Mouse (Mus musculus) urinary bladder, postnatal 36 days (tissue): ENCODE results near the gene Ubr4.
"Not testable (repeated sequence)": the region's sequence is repeated elsewhere in the genome, so short reads cannot be mapped to it uniquely, and the experiment has no call there.

Experiments
- DNase-seq, 2 experiments: peaks; one replicate each; pipeline ENCODE4 v3.0.0; 2022; ENCODE audit warnings: low spot score in 2 of 2, mixed read lengths in 1 of 2

The Ubr4 gene

DNA sequence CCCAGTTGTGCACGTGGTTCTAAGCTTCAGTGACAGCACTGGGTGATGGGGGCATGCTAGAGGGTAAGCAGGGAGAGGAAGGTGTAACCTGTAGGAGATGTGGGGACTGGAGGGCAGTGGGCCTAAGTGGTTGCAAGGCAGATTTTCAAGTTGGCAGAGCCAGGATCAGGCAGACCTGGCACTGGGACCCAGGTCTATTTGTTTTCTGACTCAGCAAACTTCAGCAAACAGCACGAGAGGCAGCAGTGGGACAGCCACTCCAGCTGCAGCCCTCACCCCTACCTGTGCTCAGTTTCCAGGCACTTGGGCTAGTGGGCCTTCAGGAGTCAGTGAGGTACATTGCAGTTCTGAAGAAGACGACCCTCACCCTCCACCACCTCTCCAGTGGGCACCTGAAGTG, 4.8 kb downstream of the Ubr4 start:
- DNase-seq: no peak

DNA sequence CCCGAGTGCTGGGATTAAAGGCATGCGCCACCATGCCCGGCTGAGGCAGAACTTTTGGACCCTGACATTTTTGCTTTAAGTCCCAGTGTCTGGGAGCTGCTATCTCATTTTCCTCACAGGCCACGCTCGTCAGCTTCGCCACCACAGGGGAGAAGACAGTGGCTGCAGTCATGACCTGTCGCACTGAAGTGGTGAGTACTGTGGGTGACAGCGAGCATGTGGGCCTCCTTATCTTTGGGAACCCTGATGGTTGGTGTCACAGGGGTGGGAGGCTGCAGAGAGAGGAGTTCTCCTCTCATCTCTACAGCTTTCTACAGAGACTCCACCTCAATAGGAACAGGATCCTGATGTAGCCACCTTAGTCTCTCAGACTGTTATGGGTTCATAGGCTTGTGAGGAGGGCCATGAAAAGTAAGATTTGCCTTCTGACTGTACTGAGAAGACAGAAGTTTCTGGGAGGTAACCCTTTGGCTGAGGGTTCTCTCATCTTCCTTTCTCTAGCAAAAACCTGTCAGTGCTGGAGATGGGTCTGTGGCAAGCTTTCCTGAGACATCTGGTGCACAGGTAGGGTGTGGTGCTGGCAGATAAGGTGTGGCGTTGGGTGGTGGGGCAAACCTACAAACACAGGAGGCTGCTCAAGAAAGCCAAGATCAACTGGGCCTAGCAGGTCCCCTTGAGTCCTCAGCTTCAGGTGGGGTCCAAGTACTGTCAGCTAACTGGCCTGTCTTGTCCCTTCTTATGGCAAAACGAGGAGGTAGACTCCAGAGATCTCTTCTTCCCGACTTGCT, 8.5 kb downstream of the Ubr4 start:
- no peak for DNase-seq

DNA sequence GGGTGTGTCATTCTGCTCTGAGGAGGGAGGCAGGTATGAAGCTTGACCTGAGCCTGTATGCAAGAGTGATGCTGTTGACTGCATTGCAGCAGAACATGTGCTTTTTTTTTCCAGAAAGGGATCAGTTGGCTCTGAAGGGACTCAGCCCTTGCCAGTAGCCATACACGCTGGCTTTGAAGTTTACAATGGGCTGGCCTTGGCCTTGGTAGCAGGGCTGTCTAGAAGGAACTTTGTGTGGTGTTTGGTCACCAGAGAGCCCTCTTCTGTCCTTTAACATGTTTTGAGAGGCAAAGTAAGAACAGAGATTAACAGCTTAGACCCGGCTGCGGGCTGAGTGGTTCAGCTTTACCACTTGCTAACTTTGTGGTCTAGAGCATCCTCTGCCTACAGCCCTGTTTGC, 14.9 kb downstream of the Ubr4 start:
- no peak for DNase-seq

DNA sequence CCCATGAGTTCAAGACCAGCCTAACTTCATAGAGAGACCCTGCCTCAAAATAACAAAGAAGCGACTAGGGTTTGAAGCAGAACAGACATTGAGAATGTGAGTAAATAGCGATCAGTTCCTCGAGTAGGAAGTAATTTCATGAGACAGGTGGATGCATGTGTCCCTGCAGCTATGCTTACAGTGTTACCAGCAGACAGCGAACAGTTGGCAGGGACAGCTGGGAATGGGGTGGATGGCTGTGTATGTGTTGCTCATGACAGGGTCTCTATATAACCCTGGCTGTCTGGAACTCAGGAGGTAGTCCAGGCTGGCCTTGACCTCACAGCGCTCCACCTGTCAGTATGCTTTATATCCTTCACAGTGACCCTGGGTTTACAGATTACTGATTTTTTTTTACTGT, 15.6 kb downstream of the Ubr4 start:
- no peak for DNase-seq

DNA sequence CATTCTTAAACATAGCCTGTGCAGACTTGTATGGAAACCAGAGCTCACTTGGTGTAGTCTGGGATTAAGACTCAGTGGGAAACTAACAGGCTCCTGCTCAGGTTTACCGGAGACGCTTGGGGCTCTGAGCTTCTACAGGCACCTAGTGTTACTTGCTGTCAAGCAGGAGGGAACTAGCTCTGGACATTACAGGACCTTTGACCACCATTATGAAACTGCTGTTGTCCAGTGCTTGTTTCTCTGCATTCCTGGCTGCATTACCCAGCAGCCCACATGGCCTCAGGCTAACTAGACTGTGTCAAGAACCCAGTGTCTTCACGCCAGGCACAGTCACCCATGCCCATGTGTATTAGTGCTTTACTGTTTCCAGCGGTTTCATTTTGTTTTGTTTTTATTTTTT, 20.7 kb downstream of the Ubr4 start:
- peak in 1 of 2 experiments; percentile 24 for DNase-seq

DNA sequence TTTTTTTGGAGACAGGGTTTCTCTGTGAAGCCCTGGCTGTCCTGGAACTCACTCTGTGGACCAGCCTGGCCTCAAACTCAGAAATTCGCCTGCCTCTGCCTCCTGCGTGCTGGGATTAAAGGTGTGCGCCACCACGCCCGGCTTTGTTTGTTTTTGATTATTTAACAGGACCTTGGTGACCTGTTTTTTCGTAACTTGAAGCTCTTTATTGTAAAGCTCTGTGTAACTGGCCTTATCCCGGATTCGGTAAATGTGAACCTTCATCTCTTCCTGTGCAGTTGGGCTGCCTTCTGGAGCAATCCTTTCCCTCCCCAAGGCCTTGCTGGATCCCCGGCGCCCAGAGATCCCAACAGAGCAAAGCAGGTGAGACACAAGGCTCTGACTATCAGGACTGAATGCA, 21.1 kb downstream of the Ubr4 start:
- no peak for DNase-seq

DNA sequence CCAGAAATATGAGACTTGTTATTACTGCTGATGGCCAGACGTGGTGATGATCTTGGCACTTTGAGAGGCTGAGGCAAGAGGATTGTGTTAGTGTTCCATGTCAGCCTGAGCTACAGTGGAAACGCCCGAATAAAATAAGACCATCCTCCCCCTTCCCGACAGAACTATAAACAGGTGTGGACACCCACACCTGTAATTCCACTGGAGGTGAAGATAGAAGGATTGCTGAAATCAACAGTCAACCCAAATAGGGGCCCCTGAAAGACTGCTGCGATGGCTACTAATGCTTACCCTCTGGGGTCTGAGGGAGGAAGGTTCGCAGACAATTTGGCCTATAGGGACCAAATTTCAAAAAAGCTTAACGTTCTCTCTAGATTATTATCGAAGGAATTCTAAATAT, 27.3 kb downstream of the Ubr4 start:
- DNase-seq: no peak

DNA sequence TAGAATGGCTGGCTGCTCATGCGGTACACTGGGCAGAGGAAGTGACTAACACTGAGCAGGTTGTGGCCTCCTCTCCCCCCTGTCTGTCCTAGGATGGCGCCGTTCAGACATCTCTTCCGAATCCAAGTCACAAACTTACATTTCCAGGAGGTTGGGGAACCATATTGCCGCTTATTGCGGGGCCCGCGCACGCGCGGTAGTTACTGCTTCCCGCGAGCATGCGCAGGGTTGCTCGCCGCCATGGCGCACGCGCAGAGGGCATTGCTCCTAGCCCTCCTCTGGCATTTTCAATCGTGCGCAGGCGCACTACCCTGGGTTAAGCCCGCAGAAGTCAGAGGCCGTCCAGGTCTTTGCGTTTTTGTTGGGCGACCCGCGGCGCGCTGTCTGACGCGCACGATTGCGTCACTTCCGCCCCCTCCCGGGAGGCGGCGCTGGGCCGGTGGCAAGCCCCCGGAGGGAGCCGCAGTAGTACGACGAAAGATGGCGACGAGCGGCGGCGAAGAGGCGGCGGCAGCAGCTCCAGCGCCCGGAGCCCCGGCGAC, 27.9 kb downstream of the Ubr4 start:
- DNase-seq: peak; percentile 100

DNA sequence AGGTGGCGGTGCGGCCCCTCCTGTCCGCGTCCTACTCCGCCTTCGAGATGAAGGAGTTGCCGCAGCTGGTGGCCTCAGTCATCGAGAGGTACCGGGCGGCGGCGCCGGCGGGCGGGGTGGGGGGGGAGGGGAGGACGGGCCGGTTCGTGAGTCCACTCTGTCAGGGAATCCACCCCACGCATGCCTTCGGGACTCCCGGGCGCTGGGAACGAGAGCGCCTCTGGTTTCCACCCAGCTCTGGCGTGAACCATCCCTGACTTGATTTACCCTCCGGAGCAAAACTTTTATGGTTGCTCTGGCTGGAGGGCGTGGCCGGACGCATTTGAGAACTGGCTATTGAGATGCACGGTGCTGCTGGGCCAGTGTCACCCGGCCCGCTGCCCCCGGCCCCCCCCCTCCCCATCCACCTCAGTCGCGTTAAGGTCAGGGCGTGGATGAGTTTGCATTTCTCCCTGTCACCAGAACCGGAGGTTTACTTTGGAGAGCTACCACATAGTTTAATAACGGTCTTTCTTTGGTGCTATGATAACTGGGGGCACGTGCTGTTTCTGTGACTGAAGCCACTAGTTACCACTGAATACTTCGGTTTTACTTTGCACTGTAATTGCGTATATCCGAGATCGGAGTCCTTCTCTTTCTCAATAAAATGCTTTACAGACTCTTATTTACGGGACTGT, 28.5 kb downstream of the Ubr4 start:
- DNase-seq: no peak

DNA sequence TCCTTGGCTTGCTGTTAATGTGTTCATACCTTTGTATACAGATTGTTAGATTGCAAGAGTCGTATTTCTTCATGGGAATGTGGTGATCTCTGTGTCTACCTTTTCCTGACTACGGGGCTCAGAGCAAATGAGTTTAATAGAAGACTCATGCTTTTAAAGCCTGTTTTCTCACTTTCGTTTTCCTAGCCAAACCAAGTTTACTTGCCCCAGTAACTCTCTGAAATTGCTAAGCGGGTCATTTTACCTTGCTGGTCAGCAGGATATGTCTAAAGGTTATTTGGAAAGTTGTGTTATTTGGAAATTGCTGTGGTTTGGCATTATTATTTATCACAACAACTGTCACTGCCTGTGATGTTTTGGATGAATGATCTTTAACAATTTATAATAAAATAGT, 29.0 kb downstream of the Ubr4 start:
- DNase-seq: no peak

DNA sequence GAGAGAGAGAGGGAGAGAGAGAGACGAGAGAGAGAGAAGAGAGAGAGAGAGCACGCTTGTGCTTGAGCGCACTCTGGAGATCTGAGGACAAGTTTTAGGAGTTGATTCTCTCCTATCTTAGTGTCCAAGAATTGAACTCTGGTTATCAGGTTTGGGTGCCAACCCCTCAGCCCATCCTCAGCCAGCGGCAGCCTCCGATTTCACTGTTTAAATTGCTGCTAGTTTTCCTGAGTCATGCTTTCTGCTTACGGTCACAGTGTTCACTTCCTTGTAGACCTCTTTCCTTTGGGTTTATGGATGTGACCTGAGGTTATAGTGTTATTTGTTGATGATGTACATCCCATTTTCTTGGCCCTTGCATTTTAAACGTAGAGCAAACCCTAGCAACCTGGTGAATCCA, 29.8 kb downstream of the Ubr4 start:
- no peak for DNase-seq

DNA sequence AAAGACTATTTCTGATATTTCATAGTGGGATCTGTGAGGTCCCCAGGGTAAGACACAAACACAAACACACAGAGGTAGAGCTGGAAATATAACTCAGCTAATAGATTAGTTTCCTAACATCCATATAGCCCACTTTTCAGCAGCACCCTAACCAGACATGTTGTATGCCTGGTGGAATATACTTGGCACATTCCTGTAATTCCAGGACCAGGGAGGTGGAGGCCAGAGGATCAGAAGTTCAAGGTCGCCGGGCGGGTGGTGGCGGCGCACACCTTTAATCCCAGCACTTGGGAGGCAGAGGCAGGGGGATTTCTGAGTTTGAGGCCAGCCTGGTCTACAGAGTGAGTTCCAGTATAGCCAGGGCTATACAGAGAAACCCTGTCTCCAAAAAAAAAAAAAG, 33.4 kb downstream of the Ubr4 start:
- DNase-seq: not testable (repeated sequence)

DNA sequence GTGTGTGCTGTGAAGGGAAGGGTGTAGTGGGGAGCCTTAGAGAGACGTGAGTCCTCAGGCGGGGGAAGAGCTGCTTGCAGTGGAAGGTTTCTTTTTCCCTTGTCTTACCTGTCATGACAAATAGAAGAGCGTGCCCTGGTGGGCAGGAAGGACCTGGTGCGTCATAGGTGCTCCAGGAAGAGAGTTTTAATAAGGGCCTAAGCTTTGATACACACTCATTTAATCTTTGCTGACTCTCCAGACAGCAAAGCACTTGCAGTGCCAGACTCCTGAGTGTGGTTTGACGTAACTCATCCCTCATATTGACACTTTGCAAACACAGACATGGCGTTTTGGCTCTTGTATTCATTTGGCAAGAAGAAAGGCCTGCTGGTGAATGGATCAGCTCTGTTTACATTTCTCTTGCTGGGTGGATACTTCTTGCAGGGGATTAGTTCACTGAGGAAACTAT, 34.5 kb downstream of the Ubr4 start:
- DNase-seq: peak; percentile 33 to 57

DNA sequence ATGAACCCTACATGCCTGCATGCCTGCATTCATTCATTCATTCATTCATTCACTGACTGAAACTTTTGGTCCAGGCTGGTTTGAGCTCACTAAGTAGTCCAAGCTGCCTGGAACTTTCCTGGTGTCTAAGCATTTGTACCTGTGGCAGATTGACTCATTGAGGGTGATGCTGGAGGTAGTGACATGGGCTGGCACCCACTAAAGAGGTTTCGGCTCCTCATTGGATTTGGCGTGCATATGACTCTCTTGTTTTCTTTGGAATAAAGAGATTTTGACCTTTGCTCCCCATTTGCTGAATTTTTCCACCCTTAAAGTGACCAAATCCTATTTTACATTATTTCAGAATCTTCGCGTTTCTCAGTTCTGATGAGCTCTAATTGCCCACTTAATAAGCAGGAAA, 37.1 kb downstream of the Ubr4 start:
- no peak for DNase-seq

DNA sequence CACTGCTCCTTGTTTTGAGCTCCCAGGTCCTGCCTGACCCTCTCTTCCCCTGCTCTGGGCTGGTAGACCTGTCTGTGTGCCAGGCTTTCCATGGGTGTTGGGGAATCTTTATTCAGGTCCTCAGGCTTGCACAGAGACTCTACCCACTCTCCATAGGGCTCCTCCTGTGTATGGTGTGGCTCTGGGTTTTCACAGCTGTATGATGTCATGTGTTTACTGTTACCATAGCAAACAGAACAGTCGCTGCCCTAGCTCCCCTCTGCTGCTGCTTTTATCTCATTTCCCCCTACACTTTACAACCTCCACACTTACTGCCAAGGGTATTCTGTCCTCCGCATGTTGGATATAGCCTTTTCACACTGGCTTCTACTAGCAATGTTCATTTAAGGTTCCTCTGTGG, 43.0 kb downstream of the Ubr4 start:
- DNase-seq: no peak

DNA sequence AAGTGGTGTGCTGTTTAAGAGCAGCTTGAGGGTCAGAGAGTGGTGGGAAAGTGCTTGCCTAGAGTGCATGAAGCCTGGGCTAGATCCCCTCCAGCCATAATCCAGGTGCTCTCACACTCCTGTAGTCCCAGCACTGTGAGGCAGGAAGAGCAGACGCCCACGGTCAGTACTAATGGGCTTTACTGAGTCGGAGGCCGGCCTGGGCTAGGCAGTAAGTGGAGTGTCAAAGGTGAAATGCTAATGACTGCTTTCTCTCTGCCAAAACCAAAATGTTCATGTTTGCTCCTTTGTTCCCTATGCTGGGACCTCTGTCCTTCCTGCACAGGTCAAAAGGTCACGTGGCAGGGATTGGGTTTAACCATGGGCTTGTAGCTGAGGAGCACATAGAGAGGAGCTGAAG, 48.1 kb downstream of the Ubr4 start:
- no peak for DNase-seq

DNA sequence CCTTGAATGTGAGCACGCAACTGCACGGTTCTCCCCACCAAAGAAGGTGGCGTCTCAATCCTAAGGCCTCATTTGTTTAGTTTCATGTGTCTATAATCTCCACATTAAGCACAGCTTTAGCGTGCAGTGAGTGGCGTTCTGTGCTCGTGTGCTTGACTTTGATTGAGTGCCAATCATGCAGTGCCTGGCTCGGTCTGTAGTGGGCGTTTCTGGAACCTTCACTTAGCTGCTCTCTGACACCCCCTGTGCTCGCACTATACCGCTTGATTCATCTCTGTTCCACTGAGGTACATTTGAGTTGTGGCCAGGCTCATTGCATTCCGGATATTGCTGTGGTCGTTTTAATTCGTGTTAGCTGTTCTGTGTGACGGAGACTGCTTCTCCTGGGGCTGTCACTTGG, 50.8 kb downstream of the Ubr4 start:
- DNase-seq: no peak

DNA sequence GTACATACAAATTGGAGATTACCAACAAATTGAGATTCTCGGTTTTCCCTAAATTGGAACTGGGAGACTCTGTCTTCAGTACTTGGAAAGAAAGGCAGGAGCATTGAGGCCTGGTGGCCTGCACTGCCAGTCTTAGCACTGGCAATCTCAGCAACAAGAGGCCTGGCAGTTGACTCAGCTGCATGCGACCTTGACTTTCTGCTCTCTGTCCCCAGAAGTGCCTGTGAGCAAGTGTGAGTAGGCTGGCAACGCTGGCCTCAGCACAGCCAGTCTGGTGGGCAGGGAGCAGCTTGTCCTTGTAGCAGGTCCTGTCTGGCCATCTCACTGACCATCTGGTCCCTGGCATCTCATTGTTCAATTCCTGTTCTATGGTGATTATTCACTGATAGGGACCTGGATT, 58.9 kb downstream of the Ubr4 start:
- DNase-seq: no peak

DNA sequence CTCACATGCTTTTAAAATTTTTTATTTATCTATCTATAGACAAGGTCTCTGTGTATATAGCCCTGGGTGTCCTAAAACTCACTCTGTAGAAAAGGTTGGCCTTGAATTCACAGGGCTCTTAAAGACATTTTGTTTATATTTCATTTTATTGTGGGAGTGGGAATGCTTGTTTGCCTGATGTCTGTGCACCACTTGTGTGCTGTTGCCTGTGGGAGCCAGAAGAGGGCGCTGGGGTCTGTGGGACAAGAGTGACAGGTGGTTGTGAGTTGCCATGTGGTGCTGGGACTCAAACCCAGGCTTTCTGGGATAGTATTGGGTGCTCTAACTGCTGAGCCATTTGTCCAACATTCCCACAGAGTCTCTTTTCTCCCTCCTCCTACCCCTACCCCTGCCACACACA, 65.5 kb downstream of the Ubr4 start:
- DNase-seq: no peak

DNA sequence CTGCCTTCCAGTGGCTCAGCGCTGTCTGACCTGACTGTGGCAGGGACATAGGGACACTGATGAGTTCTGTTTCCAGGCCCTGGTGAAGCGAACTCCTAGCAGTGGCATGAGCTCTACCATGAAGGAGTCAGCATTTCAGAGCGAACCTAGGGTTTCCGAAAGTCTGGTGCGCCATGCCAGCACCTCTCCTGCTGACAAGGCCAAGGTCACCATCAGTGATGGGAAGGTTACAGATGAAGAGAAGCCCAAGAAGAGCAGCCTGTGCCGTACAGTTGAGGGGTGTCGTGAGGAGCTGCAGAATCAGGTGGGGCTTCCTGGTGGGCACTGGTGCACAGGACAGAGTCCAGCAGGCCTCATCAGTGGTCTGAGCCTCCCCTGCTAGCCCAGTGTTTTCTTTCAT, 69.2 kb downstream of the Ubr4 start:
- DNase-seq: no peak

DNA sequence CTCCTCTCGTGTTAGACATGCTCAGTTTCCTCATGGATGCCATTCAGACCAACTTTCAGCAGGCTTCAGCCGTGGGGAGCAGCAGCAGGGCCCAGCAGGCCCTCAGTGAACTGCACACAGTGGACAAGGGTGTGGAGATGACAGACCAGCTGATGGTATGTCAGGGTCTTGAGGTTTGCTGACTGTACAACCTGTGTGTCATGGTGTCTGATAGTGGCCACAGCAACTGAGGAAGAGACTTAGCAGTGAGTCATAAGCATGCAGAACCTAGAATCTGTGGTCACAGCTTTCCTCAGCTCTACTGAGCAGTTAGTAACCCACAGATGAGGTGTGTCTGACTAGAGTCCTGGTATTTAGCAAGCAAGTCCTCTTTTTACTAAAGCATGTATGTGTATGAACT, 70.0 kb downstream of the Ubr4 start:
- no peak for DNase-seq

DNA sequence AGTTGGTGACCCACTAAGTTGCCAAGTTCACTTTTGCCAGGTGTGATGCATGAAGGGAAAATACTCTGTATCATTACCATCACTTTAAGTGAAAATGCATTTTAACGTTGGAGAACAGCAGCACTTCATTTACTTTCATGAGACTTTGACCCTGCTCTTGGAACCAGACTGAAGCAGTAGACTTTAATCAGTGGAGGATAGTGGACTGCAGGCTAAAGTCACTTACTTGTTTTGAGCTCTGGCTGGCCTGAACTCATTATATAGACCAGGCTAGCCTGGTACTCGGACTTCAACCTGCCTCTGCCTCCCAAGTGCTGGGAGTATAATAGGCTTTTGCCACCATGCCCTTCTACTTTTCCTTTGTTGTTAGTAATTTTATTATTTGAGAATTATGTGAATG, 70.9 kb downstream of the Ubr4 start:
- no peak for DNase-seq

DNA sequence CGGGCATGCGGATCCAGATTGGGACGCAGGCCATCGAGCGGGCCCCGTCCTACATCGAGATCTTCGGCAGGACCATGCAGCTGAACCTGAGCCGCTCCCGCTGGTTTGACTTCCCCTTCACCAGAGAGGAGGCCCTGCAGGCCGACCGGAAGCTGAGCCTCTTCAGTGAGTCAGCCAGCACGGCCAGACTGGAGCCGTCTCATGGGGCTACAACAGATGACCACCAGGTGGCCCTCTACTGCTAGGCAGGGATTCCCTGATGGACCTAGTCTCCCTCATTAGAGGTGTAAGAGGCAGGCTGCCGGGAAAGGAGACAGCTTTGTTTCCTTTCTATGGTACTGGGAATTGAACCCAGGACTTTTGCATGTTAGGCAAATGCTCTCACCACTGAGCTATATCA, 77.8 kb downstream of the Ubr4 start:
- peak; percentile 49 to 73 for DNase-seq
